ENCODE assay signal across 9 mouse cellular contexts in the genomic region with DNA sequence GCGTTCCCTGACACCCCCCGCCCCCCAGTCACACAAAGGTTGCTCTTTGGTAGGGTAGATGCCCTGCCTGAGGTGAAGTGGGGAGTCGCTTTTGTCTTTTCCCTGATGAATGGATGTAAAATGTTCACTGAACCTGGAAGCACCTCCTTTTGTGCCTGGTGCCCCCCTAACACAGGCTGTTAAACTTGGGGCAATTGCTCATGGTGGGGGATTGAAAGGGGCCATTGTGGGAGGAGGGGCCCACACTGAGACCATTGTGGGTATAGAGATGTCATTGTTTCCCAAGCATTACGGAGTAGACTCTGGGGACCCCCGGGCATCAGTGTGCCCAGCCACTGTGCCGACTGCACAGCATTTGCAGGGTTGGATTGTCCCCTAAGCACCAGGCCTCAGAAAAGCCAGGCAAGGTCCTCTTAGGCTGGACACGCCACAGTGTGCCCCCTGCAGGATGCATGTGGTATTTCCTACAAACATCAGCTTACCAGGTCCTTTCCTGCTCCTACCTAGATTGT.
DNase-seq lines count a peak whose midpoint lies in the region; ATAC-seq and TF ChIP-seq lines count a peak whose summit lies in the region.
"Had no signal": no experiment of that assay in that cellular context is flagged by ENCODE, and none has a peak within 500 bp of the region (broad histone marks: within the 10 kb centered on the region; RNA-seq: fewer than 3 reads in every experiment).

No protein-coding gene starts in this region.

- H3K36me3 ChIP-seq in hindbrain, postnatal 0 days (ENCODE audit: insufficient read depth, low read length): no peaks in the 10 kb centered on the region
- H3K36me3 ChIP-seq: limb, embryonic 15.5 days had no signal

- TF ChIP-seq CTCF in hindbrain, postnatal 0 days (IDR thresholded peaks at IDR 0.05; ENCODE audit: low read depth): peak; percentile 84

- DNase-seq in CD4-positive, CD25-positive, alpha-beta regulatory T cell, adult 2 months (ENCODE audit: low read depth, low spot score): peak; percentile 68
- peak; percentile 11 for DNase-seq in cerebellum, adult 9-10 months
- peak; percentile 77 for DNase-seq in hindbrain, postnatal 0 days (ENCODE audit: low spot score)
- peak; percentile 27 to 29 for DNase-seq in left cerebral cortex, postnatal 25 days (ENCODE audit: low spot score in 2 of 2)
- peak; percentile 83 for DNase-seq in mesoderm, embryonic 11.5 days (ENCODE audit: low read depth, low spot score)
- peak; percentile 54 for DNase-seq in skeletal muscle tissue, adult 2 months (ENCODE audit: low read depth, low spot score)

- ATAC-seq in CD4-positive, CD25-positive, alpha-beta regulatory T cell, adult 4 months: no peak
- ATAC-seq in frontal cortex, adult (ENCODE audit: low TSS enrichment): 0 out of 2 replicates have a peak, but pooled peaks have one; percentile 34
- peak; percentile 66; the same call in 1 of the 2 replicates for ATAC-seq in hindbrain, postnatal 0 days

- no peak overlapping the region for H3K4me2 ChIP-seq in hindbrain, postnatal 0 days (ENCODE audit: low read depth, low read length)
- H3K4me2 ChIP-seq: limb, embryonic 15.5 days had no signal

- no peak overlapping the region for H3K27ac ChIP-seq in hindbrain, postnatal 0 days

- H3K9ac ChIP-seq in hindbrain, postnatal 0 days (replicated peaks; ENCODE audit: low read length): no peak overlapping the region
- H3K9ac ChIP-seq: limb, embryonic 15.5 days had no signal

- intact Hi-C loops in left cerebral cortex, postnatal 25 days (cut with DNase I): loop anchor here (5.0 to 10.0 kb wide), 4 partner anchors 135 to 540 kb away; a partner anchor contains a TSS

- WGBS in hindbrain, postnatal 0 days: 22% methylated on average over 7 of the region's 7 CpGs

- H3K4me1 ChIP-seq in hindbrain, postnatal 0 days (ENCODE audit: insufficient read depth, low read length): no peaks in the 10 kb centered on the region

- H3K4me3 ChIP-seq in hindbrain, postnatal 0 days (ENCODE audit: low read length): no peak overlapping the region
- H3K4me3 ChIP-seq: limb, embryonic 15.5 days had no signal

- H3K27me3 ChIP-seq in hindbrain, postnatal 0 days (ENCODE audit: insufficient read depth, low read length): no peaks in the 10 kb centered on the region
- H3K27me3 ChIP-seq: limb, embryonic 15.5 days had no signal

- H3K9me3 ChIP-seq in hindbrain, postnatal 0 days (ENCODE audit: low read length): no peaks in the 10 kb centered on the region
- H3K9me3 ChIP-seq: limb, embryonic 15.5 days had no signal

Comparison
In these comparisons a context has a peak if more than half of its experiments do, and no peak if none do; other contexts are left out.
1. DNase-seq: peak in every context shown above with its lines; median percentile 83 in mesoderm, embryonic 11.5 days; 77 in hindbrain, postnatal 0 days; 68 in CD4-positive, CD25-positive, alpha-beta regulatory T cell, adult 2 months; 54 in skeletal muscle tissue, adult 2 months; 28 in left cerebral cortex, postnatal 25 days; 11 in cerebellum, adult 9-10 months.